Mouse (Mus musculus) stomach, embryonic 15.5 days (tissue): ENCODE results near the gene Tet1. TPM values are rescaled to one million over a fixed set of nuclear protein-coding genes. Genes with fewer than 3 reads are reported as not detected.
A peak's percentile ranks its signal among the peaks of the same experiment; 100 is the strongest.
"Not testable (repeated sequence)": the region's sequence is repeated elsewhere in the genome, so short reads cannot be mapped to it uniquely, and the experiment has no call there.

ENCODE experiments used
- ATAC-seq: fragments of 200-750 bp; cut with Nextera tagmentation; 2 replicates; pipeline ENCODE4 v1.8.0; 2017; ENCODE audit warnings: low read depth, moderate number of reproducible peaks, moderate TSS enrichment; ENCODE audit not compliant: insufficient read depth, low FRiP score
- H3K27ac ChIP-seq: fragments of 300-500 bp; sonication (generic); 2 replicates; pipeline ENCODE4 v1.5.1; 2015; ENCODE audit warnings: mild to moderate bottlenecking, inconsistent platforms
- H3K27me3 ChIP-seq: fragments of 300-500 bp; sonication (generic); replicated peaks from 2 replicates; pipeline ENCODE4 v1.6.1; 2015; ENCODE audit warnings: inconsistent platforms
- H3K36me3 ChIP-seq: fragments of 300-500 bp; sonication (generic); 2 replicates; pipeline ENCODE4 v1.6.1; 2015; ENCODE audit warnings: inconsistent platforms
- H3K4me1 ChIP-seq: fragments of 300-500 bp; sonication (generic); 2 replicates; pipeline ENCODE4 v1.6.1; 2015; ENCODE audit warnings: inconsistent platforms
- H3K4me2 ChIP-seq: fragments of 300-500 bp; sonication (generic); 2 replicates; pipeline ENCODE4 v1.6.1; 2015; ENCODE audit warnings: mild to moderate bottlenecking, inconsistent platforms
- H3K4me3 ChIP-seq: fragments of 300-500 bp; sonication (generic); replicated peaks from 2 replicates; pipeline ENCODE4 v1.5.1; 2015; ENCODE audit warnings: inconsistent platforms
- H3K9ac ChIP-seq: fragments of 300-500 bp; sonication (generic); 2 replicates; pipeline ENCODE4 v1.6.1; 2015; ENCODE audit warnings: inconsistent platforms
- H3K9me3 ChIP-seq: fragments of 300-500 bp; sonication (generic); 2 replicates; pipeline ENCODE4 v1.6.1; 2016; ENCODE audit warnings: inconsistent platforms
- WGBS: fragments of 180-500 bp; shearing (Covaris S2); methylation state at CpG from one replicate; pipeline ENCODE4 v1.1.7; 2015; 5-methylcytosine and 5-hydroxymethylcytosine counted together
- polyA plus RNA-seq: library from polyadenylated mRNA; unstranded; fragments of >200 nt; fragmentation: Nextera tagmentation; extraction: Ambion mirVana; gene quantifications from 2 replicates; pipeline ENCODE4 v1.2.1, GENCODE M21; 2015

The Tet1 gene
- polyA plus RNA-seq, 1 experiment from 2014 or later = 17.7 TPM

GRCm38 (mm10) chr10:62792177-62793090 lies 116.4 kb downstream of the Tet1 start, which contains the start of gene Ccar1:
Ccar1 (minus strand) TSS chr10:62792286.
- H3K27ac ChIP-seq = peak within 1 kb of the TSS; percentile 97
- H3K9ac ChIP-seq = peak within 1 kb of the TSS; percentile 99

GRCm38 (mm10) chr10:62791251-62792176 lies 117.3 kb downstream of the Tet1 start:
- no peaks in the 10 kb centered on the region for H3K4me1 ChIP-seq
- WGBS = under 1% methylated on average over 75 of the region's 78 CpGs
- H3K36me3 ChIP-seq = peaks cover 29% of the 10 kb centered on the region
- no peaks in the 10 kb centered on the region for H3K27me3 ChIP-seq
- ATAC-seq = peak; percentile 77
- peak overlapping the region; percentile 62 for H3K4me2 ChIP-seq
- H3K27ac ChIP-seq = peak overlapping the region; percentile 97
- H3K4me3 ChIP-seq = peak overlapping the region; percentile 98
- H3K9me3 ChIP-seq = no peaks in the 10 kb centered on the region
- peak overlapping the region; percentile 99 for H3K9ac ChIP-seq

More at GRCm38 (mm10) chr10:62792177-62793090, 116.4 kb downstream of the Tet1 start, which contains the start of gene Ccar1:
- H3K36me3 ChIP-seq = peaks cover 22% of the 10 kb centered on the region
- peak within 1 kb of the TSS; percentile 98 for H3K4me3 ChIP-seq
- H3K27me3 ChIP-seq = no peaks in the 10 kb centered on the region
- no peaks in the 10 kb centered on the region for H3K4me1 ChIP-seq
- peak; percentile 98 for ATAC-seq
- 2% methylated on average over 55 of the region's 55 CpGs for WGBS
- H3K9me3 ChIP-seq = no peaks in the 10 kb centered on the region
- peak within 1 kb of the TSS; percentile 62 for H3K4me2 ChIP-seq

GRCm38 (mm10) chr10:62781776-62782175 lies 127.0 kb downstream of the Tet1 start:
- H3K9ac ChIP-seq, H3K4me2 ChIP-seq, H3K27me3 ChIP-seq, H3K9me3 ChIP-seq, H3K4me1 ChIP-seq, H3K4me3 ChIP-seq, ATAC-seq, H3K27ac ChIP-seq: not testable (repeated sequence)
- peaks cover 66% of the 10 kb centered on the region for H3K36me3 ChIP-seq
- 81% methylated on average over 1 of the region's 1 CpGs for WGBS

Other genes starting within 250 kb of the Tet1 start
- gene Stox1, start 182.9 kb downstream of the Tet1 start, polyA plus RNA-seq = 1.5 TPM in 2 replicates
- 100 and 115 TPM in 2 replicates for gene Ccar1, start 116.7 kb downstream of the Tet1 start, polyA plus RNA-seq
- 12.2 and 13.4 TPM in 2 replicates for gene Slc25a16, start 11.6 kb upstream of the Tet1 start, polyA plus RNA-seq
- gene Dna2, start 38.0 kb upstream of the Tet1 start, polyA plus RNA-seq = 16.4 TPM in 2 replicates
- gene Rufy2, start 71.2 kb upstream of the Tet1 start, polyA plus RNA-seq = 26.6 TPM in 2 replicates
- gene Hnrnph3, start 115.2 kb upstream of the Tet1 start, polyA plus RNA-seq = 87.7 and 94.5 TPM in 2 replicates
- gene Pbld2, start 115.3 kb upstream of the Tet1 start, polyA plus RNA-seq = 4.7 and 6.5 TPM in 2 replicates
- gene Pbld1, start 151.2 kb upstream of the Tet1 start, polyA plus RNA-seq = 6.5 and 8.3 TPM in 2 replicates
- 0.08 and 0.23 TPM in 2 replicates for gene Atoh7, start 190.7 kb upstream of the Tet1 start, polyA plus RNA-seq